Mouse (Mus musculus) limb, embryonic 13.5 days (tissue): ENCODE measurements at regions not wholly inside any gene's neighbourhood (a gene's known extent, or its start where the extent isn't known, plus 50 kb on each side); places are given as distances from the start of the nearest gene placed in this dataset.

Experiments
- ATAC-seq: fragments of 200-750 bp; cut with Nextera tagmentation; 2 replicates; pipeline ENCODE4 v1.8.0; 2017; ENCODE audit warnings: low read depth, moderate number of reproducible peaks, moderate TSS enrichment; ENCODE audit not compliant: low FRiP score
- H3K27ac ChIP-seq: fragments of 300-500 bp; sonication (generic); 2 replicates; pipeline ENCODE4 v1.5.1; 2015; ENCODE audit warnings: inconsistent platforms, mild to moderate bottlenecking, moderate library complexity
- H3K27me3 ChIP-seq: fragments of 300-500 bp; sonication (generic); 2 replicates; pipeline ENCODE4 v1.6.1; 2015; ENCODE audit warnings: mild to moderate bottlenecking, inconsistent platforms
- H3K36me3 ChIP-seq: fragments of 300-500 bp; sonication (generic); 2 replicates; pipeline ENCODE4 v1.6.1; 2015; ENCODE audit warnings: inconsistent platforms, mild to moderate bottlenecking, moderate library complexity
- H3K4me1 ChIP-seq: fragments of 300-500 bp; sonication (generic); 2 replicates; pipeline ENCODE4 v1.6.1; 2015; ENCODE audit warnings: inconsistent platforms
- H3K4me2 ChIP-seq: fragments of 300-500 bp; sonication (generic); replicated peaks from 2 replicates; pipeline ENCODE4 v1.6.1; 2015; ENCODE audit warnings: inconsistent platforms, mild to moderate bottlenecking, moderate library complexity
- H3K4me3 ChIP-seq: fragments of 300-500 bp; sonication (generic); 2 replicates; pipeline ENCODE4 v1.5.1; 2015; ENCODE audit warnings: moderate library complexity, mild to moderate bottlenecking, inconsistent platforms
- H3K9ac ChIP-seq: fragments of 300-500 bp; sonication (generic); 2 replicates; pipeline ENCODE4 v1.6.1; 2015; ENCODE audit warnings: mild to moderate bottlenecking, inconsistent platforms
- H3K9me3 ChIP-seq: fragments of 300-500 bp; sonication (generic); 2 replicates; pipeline ENCODE4 v1.6.1; 2016; ENCODE audit warnings: inconsistent platforms
- WGBS: fragments of 180-500 bp; shearing (Covaris S2); methylation state at CpG from one replicate; pipeline ENCODE4 v1.1.7; 2015; 5-methylcytosine and 5-hydroxymethylcytosine counted together

DNA sequence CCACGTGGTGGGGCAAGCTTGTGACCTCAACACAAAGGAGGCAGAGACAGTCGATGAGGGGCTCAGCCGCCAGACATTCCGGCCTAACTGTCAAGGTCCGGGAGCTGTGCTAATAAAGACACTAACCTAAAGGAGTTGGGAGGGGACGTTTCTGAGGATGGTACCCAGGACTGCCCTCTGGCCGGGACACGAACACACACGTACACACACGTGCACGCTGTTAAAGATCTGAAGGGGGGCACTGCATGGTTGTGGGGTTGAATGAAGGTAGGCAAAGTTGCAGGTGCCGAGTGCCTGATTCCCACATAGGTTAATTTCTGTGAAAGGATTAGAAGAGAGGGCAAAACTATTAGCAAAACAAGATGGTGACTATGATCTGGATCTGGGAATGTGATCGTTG lies 65.4 kb upstream of the Mitf start:
- ATAC-seq, result no peak
- 52% methylated on average over 13 of the region's 13 CpGs for WGBS

DNA sequence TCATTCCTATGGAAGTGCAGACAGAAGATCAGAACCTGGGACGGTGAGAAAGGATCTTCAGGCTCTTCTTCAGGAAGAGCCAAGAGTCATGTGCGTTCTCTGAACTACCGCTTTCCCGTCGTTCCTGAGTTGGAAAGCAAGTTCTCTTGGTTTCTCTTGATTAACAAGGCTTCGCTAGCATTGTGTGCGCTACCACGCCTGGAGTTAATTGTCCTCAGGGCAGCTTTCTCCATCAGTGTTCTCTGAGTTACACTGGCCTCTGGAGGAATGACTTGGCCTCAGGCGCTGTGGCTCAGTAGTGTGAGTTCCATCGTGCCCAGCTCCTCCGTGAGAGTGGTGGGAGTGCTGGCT lies 66.0 kb upstream of the Mitf start:
- no peak for ATAC-seq
- Histone ChIP-seq H3K27me3 (peaks cover 10% of the 10 kb centered on the region), H3K9me3 (no peaks in the 10 kb centered on the region), H3K36me3 (no peaks in the 10 kb centered on the region), H3K4me2 (peak overlapping the region; percentile 62), H3K9ac (0 out of 2 replicates have a peak overlapping the region, but pooled peaks have one; percentile 35), H3K27ac (no peak overlapping the region), H3K4me1 (peaks cover 10% of the 10 kb centered on the region; the same call in 1 of the 2 replicates), H3K4me3 (peak overlapping the region; percentile 23; the same call in 1 of the 2 replicates)
- 17% methylated on average over 11 of the region's 11 CpGs for WGBS

More for the DNA sequence above, 65.4 kb upstream of the Mitf start:
- H3K9ac ChIP-seq, result no peak overlapping the region
- H3K4me2 ChIP-seq, result no peak overlapping the region
- no peaks in the 10 kb centered on the region for H3K9me3 ChIP-seq
- H3K27me3 ChIP-seq, result peaks cover 10% of the 10 kb centered on the region
- H3K36me3 ChIP-seq, result no peaks in the 10 kb centered on the region
- H3K27ac ChIP-seq, result no peak overlapping the region
- H3K4me3 ChIP-seq, result no peak overlapping the region
- peaks cover 10% of the 10 kb centered on the region; the same call in 1 of the 2 replicates for H3K4me1 ChIP-seq

DNA sequence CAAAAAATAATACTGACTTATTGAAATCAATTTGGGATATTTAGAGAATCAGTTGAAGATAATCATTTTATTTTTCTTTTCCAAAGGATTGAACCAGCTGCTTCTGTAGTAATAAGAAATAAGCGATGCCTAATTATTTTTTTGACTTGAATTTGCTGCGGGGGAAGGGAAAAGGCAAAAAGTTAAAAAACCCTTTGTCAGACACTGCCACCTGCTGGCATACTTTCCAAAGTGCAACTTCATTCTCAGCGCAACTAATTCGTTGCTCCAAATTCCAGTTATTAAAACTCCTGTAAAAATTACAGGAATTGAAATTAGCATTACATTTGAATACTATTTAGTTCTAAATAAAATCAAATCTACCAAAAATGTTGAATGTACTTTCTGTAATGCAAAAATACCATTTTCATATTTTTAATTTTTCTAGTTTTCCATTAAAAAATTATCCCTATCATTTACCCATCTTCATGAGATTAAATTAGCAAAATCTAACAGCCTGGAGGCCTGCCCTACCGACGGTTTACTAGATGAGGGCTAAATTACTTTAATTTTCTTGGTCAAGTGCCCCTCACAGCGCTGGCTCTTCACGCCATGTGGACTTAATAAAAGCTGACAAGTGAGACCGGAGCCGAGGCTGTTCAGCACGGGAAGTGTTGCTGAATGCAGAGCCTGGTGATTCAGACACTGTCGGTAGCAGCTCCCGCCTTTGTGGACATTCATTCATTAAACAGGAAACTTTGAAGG lies 66.6 kb upstream of the Mitf start:
- 10% methylated on average over 13 of the region's 13 CpGs for WGBS
- Histone ChIP-seq H3K9ac (0 out of 2 replicates have a peak overlapping the region, but pooled peaks have one; percentile 35), H3K4me3 (peak overlapping the region; percentile 23; the same call in 1 of the 2 replicates), H3K36me3 (no peaks in the 10 kb centered on the region), H3K4me2 (peak overlapping the region; percentile 62), H3K27ac (no peak overlapping the region), H3K27me3 (peaks cover 10% of the 10 kb centered on the region), H3K9me3 (no peaks in the 10 kb centered on the region), H3K4me1 (peaks cover 10% of the 10 kb centered on the region; the same call in 1 of the 2 replicates)
- ATAC-seq, result no peak

DNA sequence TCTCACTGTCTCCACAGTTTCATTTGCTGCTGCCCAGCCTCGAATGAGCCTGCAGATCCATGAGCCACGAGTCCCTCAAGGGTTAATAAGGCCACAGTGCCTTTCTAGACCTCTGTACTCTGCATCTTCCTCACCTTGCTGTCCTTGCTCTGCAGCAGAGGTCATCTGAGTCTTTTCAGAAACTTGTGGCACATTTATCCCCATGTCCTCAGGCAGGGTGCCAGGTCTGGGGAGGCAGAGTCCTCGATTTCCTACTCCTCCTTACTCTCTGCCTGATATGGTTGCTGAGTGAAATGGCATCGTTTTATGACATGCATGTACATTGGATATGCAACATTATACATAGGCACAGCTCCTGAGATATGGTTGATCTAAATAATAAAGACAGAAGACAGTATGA lies 68.0 kb upstream of the Mitf start:
- H3K27me3 ChIP-seq, result peaks cover 10% of the 10 kb centered on the region
- 70% methylated on average over 4 of the region's 4 CpGs for WGBS
- H3K4me1 ChIP-seq, result peaks cover 11% of the 10 kb centered on the region; the same call in 1 of the 2 replicates
- H3K36me3 ChIP-seq, result no peaks in the 10 kb centered on the region
- H3K4me3 ChIP-seq, result no peak overlapping the region
- H3K4me2 ChIP-seq, result no peak overlapping the region
- H3K9ac ChIP-seq, result no peak overlapping the region
- no peak overlapping the region for H3K27ac ChIP-seq
- ATAC-seq, result no peak
- no peaks in the 10 kb centered on the region for H3K9me3 ChIP-seq

DNA sequence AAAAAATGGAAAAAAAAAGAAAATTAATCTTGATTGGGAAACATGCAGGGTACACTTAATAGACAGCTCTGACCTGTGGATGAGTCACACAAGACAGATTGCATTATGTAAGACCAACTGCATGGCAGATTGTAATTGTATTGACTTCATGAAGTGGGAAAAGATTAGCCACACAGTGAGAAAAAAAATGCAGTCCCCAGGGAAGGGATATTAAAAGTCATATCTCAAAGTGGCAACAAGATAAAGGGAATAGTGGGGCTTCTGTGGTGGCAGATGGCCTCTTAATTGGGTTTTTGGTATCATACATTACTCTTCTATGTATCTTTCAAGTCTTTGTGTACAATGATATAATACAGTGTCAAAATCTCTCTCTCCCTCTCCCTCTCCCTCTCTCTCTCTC lies 76.0 kb upstream of the Mitf start:
- no peak overlapping the region for H3K9ac ChIP-seq
- 0 out of 2 replicates have a peak, but pooled peaks cover 2% of the 10 kb centered on the region for H3K27me3 ChIP-seq
- no peaks in the 10 kb centered on the region for H3K9me3 ChIP-seq

DNA sequence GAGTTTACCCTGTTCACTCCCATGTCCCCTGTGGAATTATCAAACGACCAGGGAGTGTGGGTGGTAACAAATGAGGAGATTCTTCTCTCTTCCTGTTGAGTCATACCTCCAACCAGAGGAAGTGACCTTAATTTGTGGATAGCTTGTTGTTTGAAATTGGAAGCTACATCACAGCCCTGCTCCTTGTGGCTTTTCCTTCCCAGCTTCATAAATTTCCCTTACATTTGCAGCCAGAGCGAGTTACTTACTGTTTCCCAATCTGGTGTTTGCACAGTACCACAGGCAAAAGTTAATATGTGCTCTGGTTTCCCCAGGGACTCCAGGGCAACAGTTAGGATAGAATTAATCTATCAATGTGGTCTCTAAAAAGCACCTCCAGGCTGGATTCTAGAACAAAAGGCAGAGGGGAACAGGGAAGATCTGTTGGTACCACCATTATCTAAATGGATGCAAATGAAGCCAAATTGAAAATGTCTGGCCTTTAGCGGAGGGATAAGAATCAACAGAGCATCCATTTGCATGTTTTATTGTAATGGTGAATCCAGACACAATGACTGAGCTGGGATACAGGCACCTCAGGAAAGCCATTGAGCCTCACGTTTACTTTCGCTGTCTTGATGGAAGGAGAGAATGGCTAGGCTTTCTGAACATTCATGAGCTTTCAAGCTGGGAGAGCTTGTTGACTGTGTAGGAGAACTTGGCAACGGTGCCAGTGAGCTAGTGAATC lies 88.5 kb upstream of the Mitf start:
- no peaks in the 10 kb centered on the region for H3K27me3 ChIP-seq
- H3K36me3 ChIP-seq, result no peaks in the 10 kb centered on the region
- no peaks in the 10 kb centered on the region for H3K4me1 ChIP-seq
- no peak overlapping the region for H3K4me2 ChIP-seq
- H3K9ac ChIP-seq, result no peak overlapping the region
- H3K4me3 ChIP-seq, result no peak overlapping the region
- no peak for ATAC-seq
- H3K9me3 ChIP-seq, result no peaks in the 10 kb centered on the region
- 33% methylated on average over 6 of the region's 6 CpGs for WGBS
- no peak overlapping the region for H3K27ac ChIP-seq

More for the DNA sequence above, 76.0 kb upstream of the Mitf start:
- no peak for ATAC-seq
- Histone ChIP-seq H3K4me2 (no peak overlapping the region), H3K27ac (no peak overlapping the region), H3K4me3 (no peak overlapping the region), H3K36me3 (no peaks in the 10 kb centered on the region), H3K4me1 (0 out of 2 replicates have a peak, but pooled peaks cover 6% of the 10 kb centered on the region)

DNA sequence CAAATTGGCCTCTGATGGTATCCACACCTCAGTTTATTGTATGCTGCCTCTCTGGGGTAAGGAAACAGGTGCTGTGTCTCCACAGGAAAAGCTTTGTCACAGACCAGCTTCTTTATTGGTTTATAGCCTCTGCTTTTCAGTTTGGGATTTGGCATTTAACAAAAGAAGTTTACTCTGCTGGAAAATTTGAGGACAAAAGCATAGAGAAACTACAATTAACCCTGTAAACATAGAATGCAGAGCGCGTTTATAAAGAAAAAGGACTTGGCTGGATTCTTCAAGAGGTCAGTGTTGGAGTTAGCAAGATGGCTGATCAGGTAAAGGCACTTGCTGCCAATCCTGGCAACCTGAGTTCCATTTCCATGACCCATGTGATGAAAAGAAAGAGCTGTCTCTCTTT lies 90.1 kb upstream of the Frmd4b start:
- Histone ChIP-seq H3K27ac (no peak overlapping the region), H3K4me3 (no peak overlapping the region), H3K36me3 (no peaks in the 10 kb centered on the region), H3K9ac (no peak overlapping the region), H3K9me3 (no peaks in the 10 kb centered on the region), H3K27me3 (no peaks in the 10 kb centered on the region), H3K4me1 (no peaks in the 10 kb centered on the region), H3K4me2 (no peak overlapping the region)
- ATAC-seq, result no peak
- 88% methylated on average over 2 of the region's 2 CpGs for WGBS

DNA sequence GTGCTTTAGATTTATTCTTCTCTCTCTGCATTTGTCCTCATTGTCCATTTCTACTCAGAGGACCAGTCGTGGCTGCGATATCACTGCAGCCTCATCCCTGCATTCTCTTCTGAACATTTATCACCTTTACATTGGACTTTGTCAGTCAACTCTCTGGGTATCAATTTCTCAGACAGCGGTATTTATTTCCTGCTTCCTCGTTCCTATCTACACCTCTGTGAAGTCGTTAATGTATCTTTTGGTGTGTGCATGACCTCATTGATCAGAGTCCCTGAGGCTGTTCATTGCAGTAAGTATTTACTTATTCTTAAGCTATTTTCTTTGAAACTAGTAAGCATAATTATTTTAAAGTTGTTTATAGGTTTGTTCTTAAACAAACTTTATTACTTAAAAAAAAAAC lies 87.0 kb upstream of the Frmd4b start:
- Histone ChIP-seq H3K4me1 (no peaks in the 10 kb centered on the region), H3K9me3 (no peaks in the 10 kb centered on the region), H3K4me2 (no peak overlapping the region), H3K4me3 (no peak overlapping the region), H3K27ac (no peak overlapping the region), H3K9ac (no peak overlapping the region), H3K36me3 (no peaks in the 10 kb centered on the region), H3K27me3 (no peaks in the 10 kb centered on the region)
- WGBS, result 85% methylated on average over 5 of the region's 5 CpGs
- ATAC-seq, result no peak

DNA sequence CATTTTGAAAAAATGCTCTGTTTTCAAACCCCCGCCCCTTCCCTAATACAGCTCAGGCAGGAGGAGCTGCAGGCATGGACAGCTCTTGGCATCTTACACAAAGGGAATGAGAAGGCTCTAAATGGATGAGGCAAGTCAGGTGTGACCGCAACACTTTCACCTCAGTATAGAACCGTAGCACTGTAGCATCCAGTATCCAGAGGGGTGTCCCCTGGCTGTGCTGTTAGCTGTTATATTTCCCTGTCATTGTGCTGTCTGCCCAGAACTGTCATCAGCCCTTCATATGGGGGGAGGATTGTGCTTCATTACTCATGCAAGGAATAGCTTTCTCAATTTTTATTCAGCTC lies 82.4 kb upstream of the Frmd4b start:
- no peak overlapping the region for H3K4me3 ChIP-seq
- no peak overlapping the region for H3K27ac ChIP-seq
- H3K36me3 ChIP-seq, result no peaks in the 10 kb centered on the region
- no peak overlapping the region for H3K4me2 ChIP-seq
- no peak for ATAC-seq
- H3K9ac ChIP-seq, result no peak overlapping the region
- no peaks in the 10 kb centered on the region for H3K27me3 ChIP-seq
- 93% methylated on average over 3 of the region's 3 CpGs for WGBS
- no peaks in the 10 kb centered on the region for H3K9me3 ChIP-seq
- H3K4me1 ChIP-seq, result no peaks in the 10 kb centered on the region

DNA sequence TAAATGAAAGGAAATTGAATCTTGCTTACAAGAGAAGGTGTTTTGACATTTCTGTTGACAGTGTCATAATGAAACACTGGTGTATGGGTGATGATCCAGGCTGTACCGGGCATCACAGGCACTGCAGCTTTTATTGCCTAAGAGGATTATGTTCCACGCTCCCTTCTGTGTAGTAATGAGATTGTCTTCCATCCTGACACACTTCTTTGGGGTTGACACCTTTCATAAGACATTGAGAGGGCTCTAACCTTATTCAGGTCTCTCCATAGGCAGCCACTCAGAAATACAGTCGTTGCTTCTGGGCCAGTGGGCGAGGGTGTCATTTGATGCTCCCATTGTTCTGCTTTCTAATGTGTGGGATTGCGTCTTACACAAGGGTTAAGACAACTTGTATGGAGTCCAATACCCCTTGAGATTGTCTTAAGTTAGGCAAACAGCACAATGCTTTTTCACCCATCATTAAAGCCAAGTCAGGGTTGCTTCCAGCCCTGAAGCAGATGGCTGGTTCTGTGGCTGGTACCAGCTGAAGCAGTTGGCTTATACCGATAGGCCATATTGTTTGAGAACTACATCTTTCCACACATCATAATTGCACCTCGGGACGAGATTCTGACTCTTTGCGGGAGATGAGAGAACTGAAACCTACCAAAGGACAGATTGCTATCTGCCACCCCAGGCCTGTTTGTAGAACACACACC lies 81.9 kb upstream of the Frmd4b start:
- no peaks in the 10 kb centered on the region for H3K9me3 ChIP-seq
- H3K4me2 ChIP-seq, result no peak overlapping the region
- H3K4me1 ChIP-seq, result no peaks in the 10 kb centered on the region
- H3K27ac ChIP-seq, result no peak overlapping the region
- H3K9ac ChIP-seq, result no peak overlapping the region
- H3K27me3 ChIP-seq, result no peaks in the 10 kb centered on the region
- H3K4me3 ChIP-seq, result no peak overlapping the region
- H3K36me3 ChIP-seq, result no peaks in the 10 kb centered on the region
- no peak for ATAC-seq
- WGBS, result 78% methylated on average over 9 of the region's 9 CpGs

DNA sequence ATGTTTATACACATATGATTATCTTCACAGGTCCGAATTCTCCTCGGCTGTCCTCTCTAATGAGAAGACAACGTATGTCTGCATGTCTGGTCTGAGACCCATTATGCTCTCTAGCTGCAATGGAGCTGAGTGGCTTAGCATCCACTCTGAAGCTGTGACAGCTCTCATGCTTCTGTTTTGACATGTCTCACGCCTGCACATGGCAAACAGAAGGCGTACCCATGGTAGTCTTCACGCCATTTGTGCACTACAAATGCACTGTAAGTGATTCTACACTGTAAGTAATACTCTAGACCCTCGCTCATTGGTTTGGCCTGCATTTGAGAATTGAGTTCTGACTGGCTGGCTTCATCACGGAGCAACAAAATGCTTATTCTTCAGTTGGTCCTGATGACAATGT lies 75.9 kb upstream of the Frmd4b start:
- ATAC-seq, result no peak
- Histone ChIP-seq H3K4me2 (no peak overlapping the region), H3K4me1 (no peaks in the 10 kb centered on the region), H3K9ac (no peak overlapping the region), H3K36me3 (no peaks in the 10 kb centered on the region), H3K4me3 (no peak overlapping the region), H3K27ac (no peak overlapping the region), H3K27me3 (no peaks in the 10 kb centered on the region), H3K9me3 (no peaks in the 10 kb centered on the region)
- 89% methylated on average over 8 of the region's 8 CpGs for WGBS

DNA sequence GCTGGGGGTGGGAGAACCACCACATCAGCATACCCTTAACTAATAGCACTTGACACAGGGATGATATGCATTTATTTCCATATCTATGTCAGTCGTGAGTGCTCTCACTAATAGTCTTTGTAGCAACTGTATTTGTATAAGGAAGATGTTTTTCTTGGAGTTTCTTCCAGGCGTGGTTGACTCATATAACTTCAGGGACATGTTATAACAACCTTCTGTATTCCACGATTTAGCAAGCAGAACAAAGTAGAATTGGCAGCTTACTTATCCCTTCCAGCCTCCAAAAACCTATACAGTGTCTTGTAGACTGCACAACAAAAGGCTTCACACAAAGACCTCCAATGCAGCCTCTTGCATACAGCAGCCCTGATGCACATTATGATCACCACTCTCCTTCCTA lies 73.8 kb upstream of the Frmd4b start:
- Histone ChIP-seq H3K27me3 (no peaks in the 10 kb centered on the region), H3K36me3 (no peaks in the 10 kb centered on the region)
- WGBS, result 74% methylated on average over 3 of the region's 3 CpGs

More for the DNA sequence above, 73.8 kb upstream of the Frmd4b start:
- H3K4me1 ChIP-seq, result no peaks in the 10 kb centered on the region
- no peak overlapping the region for H3K4me3 ChIP-seq
- no peak overlapping the region for H3K4me2 ChIP-seq
- ATAC-seq, result no peak
- H3K27ac ChIP-seq, result no peak overlapping the region
- H3K9me3 ChIP-seq, result no peaks in the 10 kb centered on the region
- no peak overlapping the region for H3K9ac ChIP-seq
